9 mouse cellular contexts compared by ENCODE assay signal in genomic region chr2:27237342-27237741, GRCm38 (mm10). TPM values are rescaled to one million over a fixed set of nuclear protein-coding genes. Genes with fewer than 3 reads are reported as not detected.
DNase-seq lines count a peak whose midpoint lies in the region; ATAC-seq and TF ChIP-seq lines count a peak whose summit lies in the region.
"Had no signal": no experiment of that assay in that cellular context is flagged by ENCODE, and none has a peak within 500 bp of the region (broad histone marks: within the 10 kb centered on the region; RNA-seq: fewer than 3 reads in every experiment).

No protein-coding gene starts in this region.

- 0 out of 2 replicates have a peak, but pooled peaks have one; percentile 17 for ATAC-seq in frontal cortex, adult (ENCODE audit: low TSS enrichment)
- ATAC-seq in Patski: no peak
- peak; percentile 69 for ATAC-seq in megakaryocyte, adult 5-6 weeks (ENCODE audit: poor library complexity, severe bottlenecking)

- CTCF ChIA-PET in Patski (lab: Charles Lee): interaction anchor here (0.6 to 3.2 kb wide), 17 partner anchors 9 to 594 kb away, joined by 3 to 25 read pairs (median 4); no protein-coding TSS in a partner anchor

- peak; percentile 95 for TF ChIP-seq CTCF in Patski (IDR thresholded peaks at IDR 0.05)

- no peaks in the 10 kb centered on the region for H3K27me3 ChIP-seq in Patski
- H3K27me3 ChIP-seq: liver, embryonic 15.5 days had no signal

- in situ Hi-C loops in Patski (cut with MboI; ENCODE audit: low pct_unique_long_range_greater_than_20kb): no loop called here

- POLR2A ChIA-PET in Patski (lab: Charles Lee): no interaction called here

- intact Hi-C loops in gastrocnemius, postnatal 36 days (cut with DNase I): loop anchor here (1.0 kb wide), 1 partner anchor 194 kb away; no protein-coding TSS in a partner anchor

- DNase-seq in frontal cortex, postnatal 14 days (ENCODE audit: low spot score in 2 of 2): no peak
- DNase-seq in Patski (ENCODE audit: low read depth, low spot score): no peak
- peak; percentile 86 to 89 for DNase-seq in cerebellum, postnatal 10 days
- DNase-seq in gastrocnemius, postnatal 36 days: peak; percentile 50 to 57
- peak; percentile 78 for DNase-seq in kidney, postnatal 10 days
- DNase-seq in spleen, postnatal 10 days (ENCODE audit: low spot score in 2 of 2): peak; percentile 42 to 76

RNA-seq across cellular contexts. Expression of gene Sardh, which starts 10.8 kb away (rescaled TPM):
- 9.4 TPM for polyA plus RNA-seq in Patski (2021)
- total RNA-seq in gastrocnemius, postnatal 36 days (2021): 1 to 10 TPM in 1 of 2 experiments, under 1 TPM in 1; 0.82 to 1.4 TPM
- total RNA-seq in megakaryocyte, adult 5-6 weeks (2015): not detected in 2 replicates
- total RNA-seq in megakaryocyte, adult 5-6 weeks (2017): 2.0 TPM in 1 of 2 replicates, not detected in the other

Comparison
In these comparisons a context has a peak if more than half of its experiments do, and no peak if none do; other contexts are left out.
1. DNase-seq: peak in cerebellum, postnatal 10 days (2 of 2), gastrocnemius, postnatal 36 days (2 of 2), kidney, postnatal 10 days (single experiment) and spleen, postnatal 10 days (2 of 2); none in frontal cortex, postnatal 14 days (0 of 2) and Patski (single experiment).